8 mouse cellular contexts compared by ENCODE assay signal in genomic region chr1:190924812-190925211, GRCm38 (mm10). TPM values are rescaled to one million over a fixed set of nuclear protein-coding genes. Genes with fewer than 3 reads are reported as not detected.
DNase-seq lines count a peak whose midpoint lies in the region; ATAC-seq and TF ChIP-seq lines count a peak whose summit lies in the region.
"Not testable (repeated sequence)": the region's sequence is repeated elsewhere in the genome, so short reads cannot be mapped to it uniquely, and the experiment has no call there.

TSS of gene Angel2 (plus strand) at chr1:190925112.

- H3K4me1 ChIP-seq in embryonic facial prominence, embryonic 12.5 days; kidney, embryonic 14.5 days (ENCODE audit: control insufficient read depth, insufficient read depth, low read length); lung, postnatal 0 days (ENCODE audit: insufficient read depth, low read depth, low read length): not testable (repeated sequence)
- peaks cover 15% of the 10 kb centered on the region for H3K4me1 ChIP-seq in neural tube, embryonic 15.5 days

- TF ChIP-seq CTCF in Patski (IDR thresholded peaks at IDR 0.05); lung, postnatal 0 days (IDR thresholded peaks at IDR 0.05): not testable (repeated sequence)

- not testable (repeated sequence) for H3K27me3 ChIP-seq in Patski; embryonic facial prominence, embryonic 12.5 days; kidney, embryonic 14.5 days (ENCODE audit: control insufficient read depth, insufficient read depth, low read length); lung, postnatal 0 days (replicated peaks; ENCODE audit: insufficient read depth, low read length); neural tube, embryonic 15.5 days (replicated peaks)

- H3K4me2 ChIP-seq in embryonic facial prominence, embryonic 12.5 days (replicated peaks); kidney, embryonic 14.5 days (replicated peaks; ENCODE audit: low read depth, low read length); lung, postnatal 0 days (replicated peaks; ENCODE audit: low read depth, low read length); neural tube, embryonic 15.5 days: not testable (repeated sequence)

- intact Hi-C loops in gastrocnemius, postnatal 14 days (cut with DNase I; ENCODE audit: low total_unique reads); heart, postnatal 14 days (cut with DNase I); left cerebral cortex, postnatal 4 days (cut with DNase I): not testable (repeated sequence)

- in situ Hi-C loops in Patski (cut with MboI; ENCODE audit: low pct_unique_long_range_greater_than_20kb): loop anchor here (25.0 kb wide), 1 partner anchor 637 kb away; no protein-coding TSS in a partner anchor

- not testable (repeated sequence) for H3K4me3 ChIP-seq in embryonic facial prominence, embryonic 12.5 days; kidney, embryonic 14.5 days (ENCODE audit: low read length); lung, postnatal 0 days (ENCODE audit: low read depth, low read length); neural tube, embryonic 15.5 days (replicated peaks)

- H3K27ac ChIP-seq in embryonic facial prominence, embryonic 12.5 days; kidney, embryonic 14.5 days (ENCODE audit: low read depth, low read length); lung, postnatal 0 days (ENCODE audit: low read length); neural tube, embryonic 15.5 days (replicated peaks): not testable (repeated sequence)

- not testable (repeated sequence) for H3K9me3 ChIP-seq in embryonic facial prominence, embryonic 12.5 days; kidney, embryonic 14.5 days (ENCODE audit: control insufficient read depth, low read length); lung, postnatal 0 days (ENCODE audit: low read length); neural tube, embryonic 15.5 days (replicated peaks)

- not testable (repeated sequence) for H3K9ac ChIP-seq in embryonic facial prominence, embryonic 12.5 days; kidney, embryonic 14.5 days (ENCODE audit: low read depth, low read length); lung, postnatal 0 days (replicated peaks; ENCODE audit: low read depth); neural tube, embryonic 15.5 days (replicated peaks)

- not testable (repeated sequence) for ATAC-seq in Patski; embryonic facial prominence, embryonic 12.5 days (ENCODE audit: insufficient number of reproducible peaks, insufficient read depth, low FRiP score, low TSS enrichment); kidney, embryonic 14.5 days (ENCODE audit: low FRiP score, low TSS enrichment); lung, postnatal 0 days; neural tube, embryonic 15.5 days (ENCODE audit: low FRiP score)

- CTCF ChIA-PET in Patski (lab: Charles Lee): not testable (repeated sequence)

- H3K36me3 ChIP-seq in embryonic facial prominence, embryonic 12.5 days; kidney, embryonic 14.5 days (ENCODE audit: control insufficient read depth, insufficient read depth, low read length); lung, postnatal 0 days (ENCODE audit: insufficient read depth, low read length); neural tube, embryonic 15.5 days: not testable (repeated sequence)

- not testable (repeated sequence) for TF ChIP-seq EP300 in lung, postnatal 0 days (IDR thresholded peaks at IDR 0.05)

- DNase-seq in Patski (ENCODE audit: low read depth, low spot score); gastrocnemius, postnatal 14 days; heart, postnatal 14 days; left cerebral cortex, postnatal 4 days; lung, postnatal 0 days (ENCODE audit: low spot score): not testable (repeated sequence)

- 75% methylated on average over 3 of the region's 3 CpGs for WGBS in embryonic facial prominence, embryonic 12.5 days
- WGBS in kidney, embryonic 14.5 days: 88% methylated on average over 3 of the region's 3 CpGs
- WGBS in lung, postnatal 0 days: 85% methylated on average over 3 of the region's 3 CpGs
- 82% methylated on average over 3 of the region's 3 CpGs for WGBS in neural tube, embryonic 15.5 days

- POLR2A ChIA-PET in Patski (lab: Charles Lee): not testable (repeated sequence)

RNA-seq across cellular contexts. Expression of gene Angel2, which starts in this region (rescaled TPM):
- 54.1 TPM for polyA plus RNA-seq in Patski (2021)
- 55.5 and 58.5 TPM in 2 replicates for polyA plus RNA-seq in embryonic facial prominence, embryonic 12.5 days (2016; fragmentation: Nextera tagmentation; extraction: Ambion mirVana)
- 10 to 100 TPM; 21.5 to 22.5 TPM for total RNA-seq in gastrocnemius, postnatal 14 days (2021)
- 10 to 100 TPM; 30.1 to 33.0 TPM for total RNA-seq in heart, postnatal 14 days (2021)
- 36.6 and 51.1 TPM in 2 replicates for polyA plus RNA-seq in kidney, embryonic 14.5 days (2014; fragmentation: Nextera tagmentation; extraction: Ambion mirVana)
- 10 to 100 TPM; 58.2 to 60.0 TPM for total RNA-seq in left cerebral cortex, postnatal 4 days (2021)
- polyA plus RNA-seq in lung, postnatal 0 days (2015; fragmentation: Nextera tagmentation; extraction: Ambion mirVana): 37.7 and 40.4 TPM in 2 replicates
- polyA plus RNA-seq in neural tube, embryonic 15.5 days (2015; fragmentation: Nextera tagmentation; extraction: Ambion mirVana): 37.4 and 42.2 TPM in 2 replicates
